Mouse (Mus musculus): ENCODE data around the gene Brd3. TPM values are rescaled to one million over a fixed set of nuclear protein-coding genes. Genes with fewer than 3 reads are reported as not detected.

Brd3 gene
- polyA plus RNA-seq, 1 experiment: 28.6 TPM

DNA sequence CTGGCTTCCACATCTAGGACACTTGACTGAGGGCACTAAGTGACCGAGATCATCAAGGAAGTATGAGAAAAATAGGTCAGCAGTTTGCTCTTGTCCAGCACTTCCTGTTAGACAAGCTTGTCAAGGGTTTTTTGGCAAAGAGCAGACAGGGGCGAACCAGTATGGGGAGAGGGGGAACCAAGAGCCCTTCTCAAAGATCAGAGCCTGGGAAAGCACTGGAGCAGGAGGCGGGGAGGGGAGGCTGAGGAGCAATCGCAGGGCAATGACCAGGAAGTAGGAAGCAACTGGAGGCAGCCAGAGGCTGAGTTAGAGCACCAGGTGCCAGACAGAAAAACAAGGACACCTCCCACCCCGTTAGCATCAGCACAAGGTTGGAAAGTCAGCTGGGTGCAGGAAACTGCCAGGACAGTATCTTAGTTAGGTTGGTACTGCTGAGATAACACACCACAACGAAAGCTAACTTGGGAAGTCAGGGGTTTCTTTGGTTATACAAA is 88.8 kb downstream of the Brd3 start:
- Histone ChIP-seq H3K27ac (ENCODE audit: insufficient read depth, low read length) (no peak overlapping the region), H3K4me1 (ENCODE audit: control insufficient read depth, insufficient read depth, low read length) (peaks cover 14% of the 10 kb centered on the region), H3K27me3 (ENCODE audit: control insufficient read depth, insufficient read depth, low read length) (no peaks in the 10 kb centered on the region), H3K4me3 (replicated peaks; ENCODE audit: insufficient read depth, low read depth, low read length) (no peak overlapping the region)
- no peak for TF ChIP-seq CTCF (IDR thresholded peaks at IDR 0.05; ENCODE audit: borderline replicate concordance, insufficient read depth, low read depth, low read length)
- TF ChIP-seq POLR2A (IDR thresholded peaks at IDR 0.05; ENCODE audit: borderline replicate concordance, insufficient read depth, low read length): no peak
- no peak for DNase-seq
- 81% methylated on average over 6 of the region's 6 CpGs for WGBS

DNA sequence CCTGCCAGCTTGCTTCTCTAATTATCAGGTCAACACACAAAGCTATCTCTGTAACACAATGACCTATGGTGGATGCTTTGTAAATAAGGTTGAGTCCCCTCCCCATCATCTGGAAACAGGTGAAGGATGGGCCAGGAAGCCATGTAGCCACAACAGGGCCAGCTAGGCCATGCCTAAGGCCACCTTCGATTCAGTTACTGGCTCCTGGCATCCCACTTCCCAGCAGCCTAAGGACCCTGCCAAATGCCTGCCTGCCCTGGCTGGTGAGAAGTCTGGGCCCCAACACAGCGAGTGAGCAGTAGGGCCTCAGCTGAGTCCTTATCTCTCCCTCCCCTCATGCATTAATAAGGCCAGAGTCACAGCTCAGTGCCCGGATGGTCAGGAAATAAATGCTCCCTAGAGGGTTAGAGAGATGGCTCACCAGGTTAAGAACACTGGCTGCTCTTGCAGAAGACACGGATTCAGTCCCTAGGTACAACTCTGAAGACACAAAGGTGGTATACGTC is 89.8 kb downstream of the Brd3 start:
- TF ChIP-seq CTCF (IDR thresholded peaks at IDR 0.05; ENCODE audit: borderline replicate concordance, insufficient read depth, low read depth, low read length): no peak
- TF ChIP-seq POLR2A (IDR thresholded peaks at IDR 0.05; ENCODE audit: borderline replicate concordance, insufficient read depth, low read length): no peak
- no peak for DNase-seq
- Histone ChIP-seq H3K27me3 (ENCODE audit: control insufficient read depth, insufficient read depth, low read length) (no peaks in the 10 kb centered on the region), H3K27ac (ENCODE audit: insufficient read depth, low read length) (no peak overlapping the region), H3K4me3 (replicated peaks; ENCODE audit: insufficient read depth, low read depth, low read length) (no peak overlapping the region), H3K4me1 (ENCODE audit: control insufficient read depth, insufficient read depth, low read length) (peaks cover 14% of the 10 kb centered on the region)
- 71% methylated on average over 5 of the region's 5 CpGs for WGBS

DNA sequence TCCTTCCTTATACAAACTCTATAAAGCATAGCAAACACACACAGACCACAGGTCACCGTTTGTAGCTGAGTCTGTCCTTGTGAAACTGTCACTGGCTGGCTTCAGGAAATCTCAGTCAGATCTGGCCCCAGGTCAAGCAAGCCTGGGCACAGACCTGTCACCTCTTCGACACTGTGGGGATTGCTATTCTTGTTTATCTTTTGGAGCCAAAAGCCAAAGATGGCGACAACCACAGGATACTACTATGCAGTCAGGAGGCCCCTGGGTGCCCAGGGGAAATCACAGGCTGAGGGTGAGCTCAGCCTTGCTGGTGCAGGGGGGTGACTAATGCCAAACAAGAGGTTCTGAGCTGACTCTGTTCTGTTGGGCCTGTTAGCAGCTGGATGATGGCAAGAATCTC is 91.0 kb downstream of the Brd3 start:
- no peak for DNase-seq
- 15% methylated on average over 3 of the region's 3 CpGs for WGBS

DNA sequence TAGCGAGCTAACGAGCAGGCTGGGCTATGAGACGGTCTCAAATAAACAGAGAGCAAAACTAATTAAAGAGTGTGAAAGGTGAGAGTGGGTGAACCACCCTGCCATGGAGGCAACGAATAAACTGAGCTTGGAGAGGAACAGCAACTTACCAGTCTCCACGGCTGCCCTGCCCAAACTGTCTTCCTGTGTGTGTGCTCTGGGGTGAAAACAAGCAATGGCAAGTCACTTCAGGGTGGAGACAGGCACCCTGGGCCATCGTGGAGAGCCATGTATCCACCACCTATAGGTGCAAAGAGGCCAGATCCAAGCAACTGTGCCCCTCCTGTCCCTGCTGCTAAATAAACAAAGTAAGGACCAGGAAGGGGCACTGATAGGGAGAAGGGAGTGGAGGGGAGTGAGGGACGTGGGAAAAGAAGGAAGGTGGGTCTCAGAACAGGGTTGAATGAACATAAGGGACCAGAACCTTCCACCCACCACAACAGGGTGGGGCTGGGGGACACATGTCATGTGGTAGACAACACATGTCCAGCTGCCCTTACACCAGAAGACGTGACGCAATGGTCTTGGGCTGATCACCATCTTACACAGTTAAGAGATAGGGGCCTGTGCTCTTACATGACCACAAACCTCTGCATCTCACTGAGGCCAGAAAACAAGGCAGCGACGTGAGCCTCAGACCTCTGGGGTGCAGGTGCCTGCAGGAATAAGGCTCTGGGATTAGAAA is 92.2 kb downstream of the Brd3 start:
- TF ChIP-seq POLR2A (IDR thresholded peaks at IDR 0.05; ENCODE audit: borderline replicate concordance, insufficient read depth, low read length): no peak
- TF ChIP-seq CTCF (IDR thresholded peaks at IDR 0.05; ENCODE audit: borderline replicate concordance, insufficient read depth, low read depth, low read length): no peak
- Histone ChIP-seq H3K4me1 (ENCODE audit: control insufficient read depth, insufficient read depth, low read length) (peaks cover 11% of the 10 kb centered on the region), H3K4me3 (replicated peaks; ENCODE audit: insufficient read depth, low read depth, low read length) (no peak overlapping the region), H3K27ac (ENCODE audit: insufficient read depth, low read length) (no peak overlapping the region), H3K27me3 (ENCODE audit: control insufficient read depth, insufficient read depth, low read length) (no peaks in the 10 kb centered on the region)
- 89% methylated on average over 11 of the region's 11 CpGs for whole genome bisulfite sequencing
- no peak for DNase-seq

More for the DNA sequence above, 91.0 kb downstream of the Brd3 start:
- Histone ChIP-seq H3K27ac (ENCODE audit: insufficient read depth, low read length) (no peak overlapping the region), H3K4me3 (replicated peaks; ENCODE audit: insufficient read depth, low read depth, low read length) (no peak overlapping the region), H3K4me1 (ENCODE audit: control insufficient read depth, insufficient read depth, low read length) (peaks cover 14% of the 10 kb centered on the region), H3K27me3 (ENCODE audit: control insufficient read depth, insufficient read depth, low read length) (no peaks in the 10 kb centered on the region)
- no peak for TF ChIP-seq POLR2A (IDR thresholded peaks at IDR 0.05; ENCODE audit: borderline replicate concordance, insufficient read depth, low read length)
- no peak for TF ChIP-seq CTCF (IDR thresholded peaks at IDR 0.05; ENCODE audit: borderline replicate concordance, insufficient read depth, low read depth, low read length)

DNA sequence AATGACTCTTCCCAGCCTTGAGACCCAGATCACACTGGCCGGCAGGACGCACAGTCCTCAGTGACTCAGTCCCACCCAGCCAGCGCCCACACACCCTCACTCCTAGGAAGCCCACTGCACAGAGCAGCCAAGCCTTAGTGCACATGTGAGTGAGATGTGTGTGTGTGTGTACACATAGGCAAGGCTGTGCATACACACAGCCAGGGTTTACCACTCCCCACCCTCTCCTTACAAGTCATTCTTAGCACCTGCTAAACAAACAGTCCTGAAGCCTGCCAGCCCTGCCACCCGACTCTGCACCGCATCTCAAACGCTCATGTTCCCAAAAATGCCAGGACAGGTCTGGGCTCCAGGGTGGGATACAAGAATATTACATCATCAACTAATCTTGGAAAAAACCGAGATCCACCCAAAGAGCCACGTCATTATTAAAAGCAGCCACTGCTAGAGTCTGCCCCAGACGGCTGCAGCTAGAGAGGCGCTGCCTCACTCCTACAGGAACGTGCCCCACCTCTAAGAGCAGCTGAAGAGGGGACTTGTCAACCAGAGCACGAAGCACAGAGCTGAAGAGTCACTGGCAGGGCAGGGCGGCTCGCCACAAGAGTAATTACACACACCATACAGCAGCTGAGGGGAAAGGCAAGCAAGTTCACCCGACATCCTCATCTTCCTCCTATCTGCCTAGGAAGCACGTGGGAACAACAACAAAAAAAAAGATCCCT is 93.4 kb downstream of the Brd3 start:
- Histone ChIP-seq H3K27me3 (ENCODE audit: control insufficient read depth, insufficient read depth, low read length) (no peaks in the 10 kb centered on the region), H3K4me1 (ENCODE audit: control insufficient read depth, insufficient read depth, low read length) (peaks cover 11% of the 10 kb centered on the region), H3K27ac (ENCODE audit: insufficient read depth, low read length) (no peak overlapping the region), H3K4me3 (replicated peaks; ENCODE audit: insufficient read depth, low read depth, low read length) (no peak overlapping the region)
- WGBS: 61% methylated on average over 16 of the region's 16 CpGs
- no peak for DNase-seq
- TF ChIP-seq CTCF (IDR thresholded peaks at IDR 0.05; ENCODE audit: borderline replicate concordance, insufficient read depth, low read depth, low read length): no peak
- no peak for TF ChIP-seq POLR2A (IDR thresholded peaks at IDR 0.05; ENCODE audit: borderline replicate concordance, insufficient read depth, low read length)

DNA sequence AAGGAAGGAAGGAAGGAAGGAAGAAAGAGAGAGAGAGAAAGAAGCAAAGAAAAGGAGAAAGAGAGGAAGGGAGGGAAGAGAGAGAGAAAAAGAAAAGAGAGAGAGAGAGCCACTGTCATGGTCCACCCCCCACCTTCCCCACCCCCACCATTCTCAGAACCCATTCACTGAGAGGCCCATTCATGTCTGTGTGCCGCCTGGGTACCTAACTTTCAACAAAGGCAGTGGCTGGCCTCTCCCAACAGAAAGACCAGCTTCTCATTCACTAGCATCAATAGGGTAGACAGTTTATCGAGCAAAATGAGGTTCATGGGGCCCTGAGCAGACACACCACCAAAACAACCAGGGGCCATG is 93.9 kb downstream of the Brd3 start:
- H3K4me3 ChIP-seq (replicated peaks; ENCODE audit: insufficient read depth, low read depth, low read length): no peak overlapping the region
- TF ChIP-seq CTCF (IDR thresholded peaks at IDR 0.05; ENCODE audit: borderline replicate concordance, insufficient read depth, low read depth, low read length) (no peak), POLR2A (IDR thresholded peaks at IDR 0.05; ENCODE audit: borderline replicate concordance, insufficient read depth, low read length) (no peak)
- 76% methylated on average over 2 of the region's 2 CpGs for WGBS
- peaks cover 10% of the 10 kb centered on the region for H3K4me1 ChIP-seq (ENCODE audit: control insufficient read depth, insufficient read depth, low read length)
- no peaks in the 10 kb centered on the region for H3K27me3 ChIP-seq (ENCODE audit: control insufficient read depth, insufficient read depth, low read length)
- no peak for DNase-seq
- H3K27ac ChIP-seq (ENCODE audit: insufficient read depth, low read length): no peak overlapping the region

DNA sequence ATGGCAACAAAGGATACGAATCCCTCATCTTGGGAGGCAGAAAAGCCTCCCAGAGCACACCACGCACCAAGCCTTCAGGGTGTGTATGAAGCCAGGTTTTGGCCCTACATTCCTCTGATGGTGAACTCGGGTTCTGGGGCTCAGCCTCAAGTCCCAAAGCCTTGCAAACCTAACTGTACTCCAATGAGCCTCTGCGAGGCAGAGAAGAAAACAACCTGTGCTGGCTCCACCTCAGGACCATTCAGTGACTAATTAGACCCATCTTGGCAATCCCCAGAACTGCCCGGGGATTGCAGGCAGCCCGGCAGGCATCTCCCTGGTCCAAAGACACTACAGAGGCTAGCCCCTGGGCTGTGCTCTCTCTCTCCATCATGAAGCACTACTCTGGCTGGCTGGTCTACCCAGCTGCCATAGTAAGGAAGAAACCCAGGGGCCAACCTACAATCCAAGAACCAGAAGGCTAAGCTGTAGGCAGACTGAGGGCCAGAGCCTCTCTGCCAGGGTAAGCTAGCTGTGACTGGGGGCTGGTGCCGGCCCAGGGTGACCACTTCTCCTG is 95.1 kb downstream of the Brd3 start:
- WGBS: 57% methylated on average over 7 of the region's 7 CpGs
- Histone ChIP-seq H3K4me1 (ENCODE audit: control insufficient read depth, insufficient read depth, low read length) (no peaks in the 10 kb centered on the region), H3K27ac (ENCODE audit: insufficient read depth, low read length) (no peak overlapping the region)

More for the DNA sequence above, 95.1 kb downstream of the Brd3 start:
- TF ChIP-seq CTCF (IDR thresholded peaks at IDR 0.05; ENCODE audit: borderline replicate concordance, insufficient read depth, low read depth, low read length) (no peak), POLR2A (IDR thresholded peaks at IDR 0.05; ENCODE audit: borderline replicate concordance, insufficient read depth, low read length) (no peak)
- H3K4me3 ChIP-seq (replicated peaks; ENCODE audit: insufficient read depth, low read depth, low read length): no peak overlapping the region
- no peaks in the 10 kb centered on the region for H3K27me3 ChIP-seq (ENCODE audit: control insufficient read depth, insufficient read depth, low read length)
- DNase-seq: no peak
